Mouse (Mus musculus) heart, adult 2 months (tissue): ENCODE data around the gene Sdk2.

Experiments used
- CTCF ChIP-seq: fragments of 200-600 bp; IDR thresholded peaks from 2 replicates; pipeline ENCODE4 v1.8.1; 2022; ENCODE audit warnings: antibody characterized with exemption, mild to moderate bottlenecking, moderate library complexity
- POLR2A ChIP-seq: fragments of 200-500 bp; IDR thresholded peaks from 2 replicates; pipeline ENCODE4 v1.6.1; 2011; ENCODE audit warnings: mild to moderate bottlenecking, low read depth, low read length, control low read depth; ENCODE audit not compliant: insufficient read depth

DNA sequence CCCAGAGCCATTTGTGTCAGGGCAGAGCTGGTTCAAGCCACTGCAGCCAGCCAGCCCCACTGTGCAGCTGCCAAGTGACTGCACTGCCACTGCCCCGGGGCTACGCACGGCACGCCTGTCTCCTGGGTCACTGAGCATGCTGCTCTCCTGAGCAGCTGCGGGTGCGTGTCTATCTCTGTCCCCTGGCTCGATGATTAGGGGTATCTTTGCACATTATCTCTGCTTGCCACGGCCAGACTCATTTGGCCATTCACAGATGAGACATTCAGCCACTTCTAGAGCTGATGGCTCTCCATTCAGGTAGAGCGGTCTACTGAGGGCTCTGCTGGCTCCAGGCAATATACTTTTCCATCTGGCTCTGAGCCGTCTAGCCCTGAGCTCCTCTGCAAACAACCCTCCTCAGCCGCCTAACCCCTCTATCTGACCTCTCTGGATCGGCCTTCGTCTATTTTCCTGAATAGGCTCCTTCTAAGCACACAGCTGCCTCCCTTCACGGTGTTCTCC, 49.9 kb downstream of the Sdk2 start:
- TF ChIP-seq POLR2A = no peak
- no peak for TF ChIP-seq CTCF
